Mouse (Mus musculus): Measurements from ENCODE around the gene Rbm8a2.
A peak's percentile ranks its signal among the peaks of the same experiment; 100 is the strongest.
"Not testable (repeated sequence)": the region's sequence is repeated elsewhere in the genome, so short reads cannot be mapped to it uniquely, and the experiment has no call there.

Gene Rbm8a2

DNA sequence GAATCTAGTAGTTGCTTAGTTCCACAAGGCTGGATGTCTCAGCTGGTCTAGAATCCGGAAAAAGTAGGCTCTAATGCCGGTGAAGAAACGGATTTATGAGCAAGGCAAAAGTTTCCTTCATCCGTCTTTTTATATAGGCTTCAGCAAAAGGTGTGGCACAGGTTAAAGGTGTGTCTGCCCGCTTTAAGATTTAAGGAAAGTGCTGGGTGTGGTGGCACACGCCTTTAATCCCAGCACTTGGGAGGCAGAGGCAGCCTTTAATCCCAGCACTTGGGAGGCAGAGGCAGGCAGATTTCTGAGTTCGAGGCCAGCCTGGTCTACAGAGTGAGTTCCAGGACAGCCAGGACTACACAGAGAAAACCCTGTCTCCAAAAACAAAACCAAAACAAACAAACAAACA, at the start of gene Rbm8a2:
Rbm8a2 (minus strand) TSS at position 101 of the 400 bp plus-strand sequence.
- DNase-seq (ENCODE audit: low spot score), result not testable (repeated sequence)

DNA sequence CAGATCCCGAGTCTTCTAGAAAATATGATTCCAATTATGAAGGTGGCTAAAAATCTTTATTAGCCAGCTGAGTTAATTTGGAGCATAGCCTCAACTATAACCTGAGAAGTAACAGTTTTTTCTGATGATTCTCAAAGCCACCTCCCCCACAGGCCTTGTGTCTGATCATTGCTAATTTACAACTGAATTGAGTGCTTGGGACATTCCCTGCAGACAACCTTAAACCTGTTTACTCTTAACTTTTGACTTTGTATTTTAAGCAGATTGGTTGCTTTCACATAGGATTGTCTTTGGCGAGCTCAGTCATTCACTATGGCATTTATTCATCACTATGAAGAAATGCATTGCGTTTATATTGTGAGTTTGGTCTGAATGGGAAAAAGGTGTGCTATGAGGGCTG, 49.5 kb upstream of the Rbm8a2 start:
- DNase-seq (ENCODE audit: low spot score), result no peak

DNA sequence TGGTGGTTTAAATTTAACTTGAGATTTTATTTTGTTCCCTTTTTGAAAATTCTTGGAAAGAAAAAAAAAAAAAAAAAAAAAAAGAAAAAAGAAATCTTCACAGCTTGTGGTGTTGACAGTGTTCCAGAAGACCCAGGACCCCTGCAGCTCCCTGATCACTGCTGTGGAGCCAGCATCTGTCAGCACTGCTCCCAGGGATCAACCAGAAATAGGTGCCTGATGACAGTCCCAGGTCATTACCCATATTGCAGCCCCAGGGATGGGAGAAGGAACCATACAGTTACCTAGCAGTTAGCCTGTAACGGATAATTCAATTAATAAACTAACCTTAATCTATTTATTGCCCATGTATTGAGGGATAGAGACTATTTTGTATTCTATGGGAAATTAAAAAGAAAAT, 45.6 kb upstream of the Rbm8a2 start:
- no peak for DNase-seq (ENCODE audit: low spot score)

DNA sequence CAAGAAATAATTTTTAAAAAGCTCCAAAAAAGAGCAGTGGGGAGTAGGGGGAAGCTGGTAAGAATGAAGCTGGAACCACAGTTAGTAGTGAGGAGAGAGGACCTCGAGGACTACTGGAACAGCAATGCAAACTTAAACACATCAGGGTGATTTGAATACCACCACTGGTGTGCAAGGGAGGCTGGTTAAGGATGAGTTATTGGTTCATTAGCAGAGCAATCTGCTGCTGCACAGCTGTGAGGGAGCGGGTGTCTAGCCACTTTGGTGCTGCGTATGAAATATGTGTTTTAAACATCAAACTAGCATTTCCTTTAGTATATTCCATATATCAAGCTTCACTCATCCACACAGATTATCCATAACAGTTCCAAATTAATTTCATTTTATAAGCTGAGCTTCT, 39.6 kb upstream of the Rbm8a2 start:
- no peak for DNase-seq (ENCODE audit: low spot score)

DNA sequence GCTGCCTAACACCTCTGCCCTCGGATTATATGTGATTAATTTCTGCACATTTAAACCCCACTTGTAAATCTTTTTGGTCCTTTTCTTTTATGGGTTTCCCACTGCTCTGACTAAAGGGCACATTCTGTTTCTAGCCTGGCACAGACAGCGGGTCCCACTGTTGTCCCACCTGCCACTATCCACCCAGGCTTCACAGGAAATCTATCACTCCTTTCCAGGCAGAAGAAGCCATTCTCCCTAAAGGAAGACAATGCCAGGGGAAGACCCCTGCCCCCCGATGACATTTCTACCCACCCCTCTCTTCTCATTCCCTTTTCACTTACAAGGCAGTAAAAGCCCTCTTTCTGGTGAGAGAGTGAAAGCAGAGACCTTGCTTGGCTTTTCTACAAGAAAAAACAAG, 37.2 kb upstream of the Rbm8a2 start:
- no peak for DNase-seq (ENCODE audit: low spot score)

DNA sequence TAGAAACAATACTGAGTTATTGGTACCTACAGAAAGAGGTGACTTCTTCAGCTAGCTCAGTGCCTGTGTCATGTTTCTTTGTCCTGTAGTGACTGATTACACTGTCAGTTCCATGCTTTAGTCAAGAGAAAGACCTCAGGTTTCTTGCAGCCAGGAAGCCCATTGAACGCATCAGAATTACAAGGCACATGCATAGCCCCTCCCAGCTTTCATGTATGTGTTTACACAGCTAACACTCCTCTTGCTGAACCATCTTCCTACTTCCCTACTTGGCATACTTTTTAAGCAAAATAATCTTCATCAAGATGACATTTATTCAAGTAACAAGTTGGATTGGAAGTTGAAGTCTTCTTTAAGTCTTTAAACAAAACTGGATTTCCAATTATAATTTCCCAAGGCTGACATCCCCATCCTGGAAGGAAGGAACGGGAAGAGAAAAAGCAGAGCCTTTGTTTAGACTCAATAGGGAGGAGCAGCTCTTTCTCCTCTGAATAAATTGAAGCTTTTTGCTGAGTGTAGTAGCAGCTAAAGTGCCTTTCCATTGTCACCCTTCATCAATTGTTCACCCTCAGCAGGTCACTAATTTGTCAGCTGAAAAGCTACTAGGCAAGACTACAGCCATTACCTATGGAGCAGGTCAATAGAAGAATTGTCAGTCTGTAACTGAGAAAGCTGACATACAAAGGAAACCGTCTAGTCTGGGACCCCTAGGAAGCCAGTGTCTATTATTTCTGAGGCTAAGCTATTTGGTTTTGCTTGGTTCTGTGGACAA, 34.8 kb upstream of the Rbm8a2 start:
- no peak for DNase-seq (ENCODE audit: low spot score)

DNA sequence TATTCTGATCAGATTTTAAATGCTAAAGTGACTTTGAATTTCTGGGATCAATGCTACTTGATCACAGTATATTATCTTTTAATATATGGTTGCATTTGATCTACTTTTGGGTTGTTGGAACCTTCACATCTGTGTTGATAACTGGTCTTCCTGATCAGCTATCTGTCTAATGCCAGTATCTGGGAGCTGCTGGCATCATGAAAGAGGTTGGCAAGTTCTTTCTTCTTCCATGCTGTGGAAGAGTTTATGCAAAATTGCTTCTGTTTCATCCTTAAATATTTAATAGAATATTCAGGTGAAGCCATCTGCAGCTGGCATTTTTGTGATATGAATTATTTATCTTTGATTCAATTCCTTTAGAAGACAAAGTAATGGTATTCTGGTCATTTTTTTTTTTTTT, 32.6 kb upstream of the Rbm8a2 start:
- DNase-seq (ENCODE audit: low spot score), result no peak

DNA sequence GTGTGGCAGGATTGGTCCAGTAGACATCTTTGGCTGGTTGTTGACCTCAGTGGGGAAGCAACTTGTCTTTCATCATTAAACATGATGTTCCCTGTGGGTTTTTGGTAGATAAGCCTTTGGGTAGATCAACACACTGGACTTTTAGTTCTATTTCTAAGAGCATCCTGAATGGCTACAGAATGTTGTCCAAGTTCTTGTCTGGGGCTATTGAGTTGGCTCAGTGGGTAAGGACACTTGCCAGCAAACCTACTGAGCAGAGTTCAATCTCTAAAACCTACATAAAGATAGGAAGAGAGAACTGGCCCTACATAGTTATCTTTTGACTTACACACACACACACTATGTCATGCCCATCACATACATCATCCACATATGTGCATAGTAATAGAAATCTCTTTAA, 32.2 kb upstream of the Rbm8a2 start:
- DNase-seq (ENCODE audit: low spot score), result no peak

DNA sequence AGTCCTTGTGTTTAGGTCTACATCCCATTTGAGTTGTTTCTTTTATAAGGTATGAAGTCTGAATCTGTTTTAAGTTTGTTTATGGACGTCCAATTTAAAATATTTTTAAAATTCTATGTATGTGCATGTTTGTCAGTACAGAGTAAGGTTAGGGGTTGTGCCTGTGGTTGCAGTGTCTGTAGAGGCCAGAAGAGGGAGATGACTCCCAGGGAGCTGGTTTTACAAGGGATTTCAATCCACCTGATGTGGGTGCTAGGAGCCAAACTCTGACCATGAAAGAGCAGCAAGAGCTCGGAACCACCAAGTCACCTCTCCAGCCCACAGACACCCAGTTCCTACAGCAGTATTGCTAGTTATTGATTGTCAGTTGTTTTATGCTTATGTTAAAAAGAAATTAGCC, 29.5 kb upstream of the Rbm8a2 start:
- no peak for DNase-seq (ENCODE audit: low spot score)

DNA sequence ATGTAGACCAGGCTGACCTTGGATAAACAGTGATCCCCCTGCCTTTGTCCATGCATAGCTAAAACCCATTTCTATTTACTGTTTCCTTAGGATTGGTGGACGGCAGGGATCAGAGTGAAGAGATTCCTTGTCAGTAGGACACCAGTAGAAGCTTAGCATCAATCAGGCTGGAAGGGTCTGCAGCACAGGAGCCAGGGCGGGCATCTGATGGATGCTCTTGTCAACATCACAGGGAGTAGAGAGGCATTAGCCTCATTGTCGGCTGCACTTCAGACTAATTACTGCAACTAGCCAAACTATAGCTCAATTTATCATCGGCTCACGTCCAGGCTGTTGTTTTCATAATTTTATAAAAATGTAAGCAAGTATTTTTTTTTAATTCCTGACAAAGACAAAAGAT, 21.7 kb upstream of the Rbm8a2 start:
- DNase-seq (ENCODE audit: low spot score), result no peak

DNA sequence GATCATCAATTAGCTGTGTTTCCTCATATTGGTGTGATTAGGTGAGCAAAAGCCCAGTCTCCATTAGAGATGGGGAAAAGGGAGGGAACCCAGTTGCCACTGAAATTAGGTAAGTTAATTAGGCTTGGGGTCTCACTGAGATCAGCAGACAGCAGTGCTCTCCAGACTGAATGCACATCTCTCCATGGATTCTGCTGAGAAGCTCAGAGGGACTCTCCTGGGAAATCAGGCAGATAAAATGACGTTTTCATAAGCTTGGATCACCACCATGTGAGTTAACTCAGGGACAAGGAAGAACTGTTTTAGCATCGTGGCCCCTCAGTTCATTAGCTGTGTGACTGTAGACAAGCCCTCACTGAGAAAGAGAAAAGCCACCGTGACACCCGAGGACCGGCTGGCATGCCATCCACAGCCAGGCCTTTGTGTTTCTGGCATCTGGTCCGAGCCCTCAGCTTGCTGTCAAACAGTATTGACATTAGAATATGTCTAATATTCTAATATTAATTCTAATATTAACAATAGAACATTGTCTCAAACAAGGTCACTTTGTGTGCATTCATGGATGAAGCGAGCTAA, 18.2 kb upstream of the Rbm8a2 start:
- DNase-seq (ENCODE audit: low spot score), result no peak

DNA sequence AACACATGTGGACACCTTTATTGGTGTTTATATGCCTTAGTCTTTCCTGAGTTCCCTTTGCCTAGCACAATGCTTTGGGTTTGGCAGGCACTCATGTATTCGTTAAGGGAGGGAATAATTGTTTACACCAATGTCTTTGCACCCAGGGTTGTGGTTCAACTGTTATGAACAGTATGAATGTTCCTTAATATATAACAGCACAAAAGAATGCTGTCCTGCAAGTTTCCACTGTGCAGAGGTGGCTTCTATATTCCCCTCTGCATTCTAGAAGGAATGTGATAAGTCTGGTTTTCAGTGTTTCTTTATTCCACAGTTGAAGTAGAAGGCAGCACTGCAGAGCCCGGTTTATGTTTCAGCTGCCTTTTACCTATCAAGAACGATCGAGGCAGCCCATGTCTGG, 10.0 kb upstream of the Rbm8a2 start:
- DNase-seq (ENCODE audit: low spot score), result peak; percentile 10

DNA sequence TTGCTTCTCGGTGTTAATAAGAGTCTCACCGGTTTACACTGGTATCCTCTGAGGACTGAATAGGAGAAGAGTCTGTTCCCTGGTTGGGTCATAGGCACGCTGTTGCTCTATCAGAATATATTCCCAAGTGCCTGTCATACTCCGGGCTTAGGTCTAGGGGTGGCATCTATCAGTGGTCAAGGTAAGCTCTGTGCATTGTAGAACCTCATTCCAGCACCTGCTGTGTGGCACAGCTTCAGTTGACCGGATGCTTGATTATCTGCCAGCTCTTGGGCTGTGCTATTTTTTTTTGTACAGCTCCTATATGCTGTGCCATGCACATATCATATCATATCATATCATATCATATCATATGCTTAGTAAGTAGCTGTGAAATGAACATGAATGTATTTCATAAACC, 9.5 kb upstream of the Rbm8a2 start:
- no peak for DNase-seq (ENCODE audit: low spot score)

DNA sequence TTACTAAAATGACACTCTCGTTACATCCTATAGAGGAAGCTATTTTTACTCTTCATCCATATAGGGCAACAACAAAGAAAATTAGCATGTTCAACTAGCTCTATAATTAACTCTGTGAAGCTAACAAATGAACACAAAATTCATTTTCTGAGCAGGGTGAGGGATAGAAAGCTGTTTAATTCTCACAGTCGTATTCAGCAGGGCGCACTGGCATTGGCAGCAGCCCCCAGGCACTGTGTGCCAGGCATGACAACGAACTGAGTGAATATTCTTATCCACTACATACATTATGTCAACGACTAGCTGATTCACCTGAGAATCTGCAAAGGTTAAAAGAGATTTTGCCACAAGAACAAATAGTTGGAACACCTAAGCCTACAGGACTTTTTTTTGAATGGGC, 8.2 kb downstream of the Rbm8a2 start:
- DNase-seq (ENCODE audit: low spot score), result no peak

DNA sequence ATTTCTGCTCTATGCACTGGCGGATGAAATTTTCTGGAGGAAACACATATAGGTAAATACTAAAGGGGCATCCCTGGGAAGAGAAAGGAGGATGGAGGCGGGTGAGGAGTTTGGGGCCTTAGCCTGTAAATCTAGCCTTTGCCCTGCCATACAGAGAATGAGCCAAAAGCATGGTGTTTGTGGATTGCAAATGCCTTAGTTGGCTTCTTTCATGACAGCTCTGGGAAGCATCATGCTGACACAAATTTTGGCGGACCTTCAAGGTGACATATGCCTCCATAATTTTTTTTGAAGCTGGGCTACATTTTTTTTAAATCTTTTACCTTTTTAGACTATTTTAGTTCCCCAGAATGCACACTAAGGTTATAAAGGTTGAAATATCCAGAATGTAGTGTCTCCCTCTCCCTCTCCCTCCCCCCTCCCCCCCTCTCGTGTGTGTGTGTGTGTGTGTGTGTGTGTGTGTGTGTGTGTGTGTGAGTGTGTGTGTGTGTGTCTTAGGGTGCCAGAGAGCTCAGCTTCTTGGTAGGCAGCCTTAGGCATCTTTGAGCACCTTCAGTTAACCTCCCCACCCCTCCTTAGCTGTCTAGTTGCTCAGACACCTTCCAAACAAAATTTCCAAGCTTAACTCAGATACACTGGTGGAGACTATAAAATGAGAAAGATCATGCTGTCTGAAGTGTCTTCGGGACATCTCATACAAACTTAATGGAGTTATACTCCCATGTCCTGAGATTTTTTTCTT, 11.7 kb downstream of the Rbm8a2 start:
- DNase-seq (ENCODE audit: low spot score), result no peak

DNA sequence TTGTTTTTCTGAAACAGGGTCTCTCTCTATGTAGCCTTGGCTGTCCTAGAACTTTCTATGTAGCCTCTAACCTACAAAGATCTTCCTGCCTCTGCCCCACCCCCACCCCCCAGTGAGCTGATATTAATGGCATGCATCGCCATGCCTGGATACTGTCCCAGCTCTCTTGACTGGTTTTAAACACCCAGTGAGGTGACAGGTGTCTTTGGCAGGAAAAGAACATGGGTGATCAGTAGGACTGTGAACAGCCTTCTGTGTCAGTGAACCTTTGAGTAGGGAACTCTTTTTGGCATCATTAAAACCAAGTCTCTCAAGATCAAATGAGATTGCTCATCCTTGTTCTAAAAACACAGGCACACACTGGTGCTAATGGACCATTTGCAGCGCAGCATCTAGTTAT, 17.1 kb downstream of the Rbm8a2 start:
- no peak for DNase-seq (ENCODE audit: low spot score)

DNA sequence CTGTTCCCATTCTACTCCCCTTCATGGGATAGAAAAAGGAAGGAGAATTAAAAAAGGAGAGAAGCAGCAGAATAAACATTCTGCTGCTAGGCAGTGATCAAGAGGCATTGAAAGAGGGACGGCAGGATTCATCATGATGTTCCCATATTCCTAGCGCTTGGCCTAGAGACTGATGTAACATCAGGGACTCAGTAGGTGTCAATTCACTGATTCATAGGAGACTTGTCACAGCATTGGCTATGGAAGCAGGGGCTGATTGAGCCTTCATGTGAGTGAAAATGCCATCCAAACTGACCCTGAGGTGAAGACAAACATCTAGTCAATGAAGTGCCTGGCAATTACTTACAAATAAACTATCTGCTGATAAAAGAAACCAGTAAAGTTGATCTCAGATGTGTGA, 28.1 kb downstream of the Rbm8a2 start:
- no peak for DNase-seq (ENCODE audit: low spot score)

DNA sequence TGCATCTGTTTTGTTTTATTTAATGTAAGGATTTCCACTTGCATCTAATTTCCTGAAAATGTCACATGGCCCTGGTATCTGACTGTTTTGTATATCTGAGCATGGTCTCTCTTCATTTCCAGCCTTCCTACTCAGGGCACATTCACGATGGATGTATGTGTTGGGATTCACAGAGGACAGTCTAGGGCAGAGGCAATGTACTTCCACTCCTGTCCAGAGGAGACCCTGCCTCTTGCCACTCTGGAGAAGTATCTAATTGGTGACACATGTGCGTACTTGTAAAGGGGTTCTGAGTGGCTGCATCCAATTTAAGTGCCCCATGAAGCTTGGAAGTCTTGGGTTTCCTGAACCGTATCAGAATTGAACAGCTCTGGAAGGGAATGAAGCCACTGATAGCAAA, 28.5 kb downstream of the Rbm8a2 start:
- no peak for DNase-seq (ENCODE audit: low spot score)

DNA sequence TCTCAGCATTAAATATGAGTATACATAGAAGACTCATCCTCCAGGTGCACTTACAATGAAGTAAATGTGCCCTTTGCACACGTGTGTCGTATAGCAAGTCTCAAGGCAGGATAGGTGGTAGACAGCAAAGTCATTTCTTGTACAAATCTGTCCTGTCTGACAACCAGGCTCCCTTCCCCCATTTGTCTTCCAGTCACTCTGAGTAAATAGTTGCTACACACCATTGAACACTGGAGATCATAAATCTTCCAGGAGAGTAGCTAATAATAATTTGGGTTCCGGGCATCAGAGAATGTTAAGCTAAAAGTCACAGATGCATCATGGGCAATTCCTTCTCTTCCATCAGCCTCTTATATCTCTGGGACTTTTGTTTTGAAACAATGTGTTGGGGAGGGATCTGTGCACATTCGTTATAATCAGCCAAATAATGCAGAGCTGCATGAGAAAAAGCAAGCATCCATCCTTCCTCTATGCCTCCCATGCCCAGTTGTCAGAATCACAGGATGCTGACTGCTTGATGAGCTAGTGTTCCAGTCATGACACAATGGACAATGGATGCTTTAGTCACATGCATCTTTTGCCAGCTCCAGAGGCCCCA, 32.1 kb downstream of the Rbm8a2 start:
- no peak for DNase-seq (ENCODE audit: low spot score)

DNA sequence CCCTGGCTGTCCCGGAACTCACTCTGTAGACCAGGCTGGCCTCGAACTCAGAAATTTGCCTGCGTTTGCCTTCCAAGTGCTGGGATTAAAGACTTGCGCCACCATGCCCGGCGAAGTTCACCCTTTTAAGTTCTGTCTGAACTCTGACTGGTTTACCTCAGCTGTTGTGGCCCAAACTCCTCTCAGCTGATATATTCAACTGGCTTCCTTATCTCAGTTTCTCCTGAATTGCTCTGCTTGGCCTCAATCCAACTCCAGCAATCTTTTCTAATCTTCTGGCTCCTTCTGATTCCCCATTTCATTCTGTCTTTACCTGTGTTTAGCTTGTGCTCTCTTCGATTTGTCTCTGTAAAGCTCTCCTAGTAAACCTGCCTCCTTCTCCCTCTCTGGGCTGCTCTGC, 35.7 kb downstream of the Rbm8a2 start:
- no peak for DNase-seq (ENCODE audit: low spot score)

DNA sequence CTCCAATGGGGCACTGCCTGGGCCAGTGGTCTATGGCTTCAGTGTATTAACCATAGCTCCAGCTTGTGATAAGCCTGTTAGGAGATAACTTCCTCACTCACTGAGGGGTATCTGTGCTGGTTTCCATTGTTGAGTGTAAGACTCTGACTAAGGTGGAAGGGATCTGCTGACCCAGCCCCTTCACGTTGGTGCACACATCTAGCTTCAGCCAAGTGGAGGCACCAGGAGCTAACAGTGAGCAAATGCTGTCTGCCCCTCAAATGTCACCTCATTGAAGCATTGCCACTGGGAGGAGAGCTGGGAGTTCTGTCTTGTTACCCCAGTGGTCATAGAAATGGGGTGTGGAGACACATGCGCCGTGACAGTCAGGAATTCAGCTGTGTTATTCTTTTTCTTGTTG, 40.2 kb downstream of the Rbm8a2 start:
- no peak for DNase-seq (ENCODE audit: low spot score)

DNA sequence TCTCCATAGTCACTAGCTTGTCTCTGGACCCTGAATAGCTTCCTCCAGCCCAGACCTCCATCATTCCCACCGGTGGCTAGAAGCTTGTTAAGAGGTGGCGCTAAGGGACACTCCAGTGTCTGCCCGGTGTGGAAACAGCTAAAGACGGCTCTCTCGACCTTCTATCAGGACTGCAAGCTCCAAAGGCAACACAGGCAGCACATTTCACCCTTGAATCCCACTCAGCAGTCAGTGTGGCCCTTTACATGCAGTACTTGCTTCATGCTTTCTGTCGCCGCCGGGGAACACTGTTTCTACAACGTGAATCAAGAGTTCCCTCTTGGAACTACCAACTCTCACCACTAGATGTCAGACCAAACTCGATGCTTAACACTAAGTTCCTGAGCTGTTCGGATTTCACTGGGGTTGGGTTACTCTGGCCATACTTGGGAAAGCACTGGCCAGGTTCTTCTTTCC, 42.6 kb downstream of the Rbm8a2 start:
- peak; percentile 52 for DNase-seq (ENCODE audit: low spot score)

DNA sequence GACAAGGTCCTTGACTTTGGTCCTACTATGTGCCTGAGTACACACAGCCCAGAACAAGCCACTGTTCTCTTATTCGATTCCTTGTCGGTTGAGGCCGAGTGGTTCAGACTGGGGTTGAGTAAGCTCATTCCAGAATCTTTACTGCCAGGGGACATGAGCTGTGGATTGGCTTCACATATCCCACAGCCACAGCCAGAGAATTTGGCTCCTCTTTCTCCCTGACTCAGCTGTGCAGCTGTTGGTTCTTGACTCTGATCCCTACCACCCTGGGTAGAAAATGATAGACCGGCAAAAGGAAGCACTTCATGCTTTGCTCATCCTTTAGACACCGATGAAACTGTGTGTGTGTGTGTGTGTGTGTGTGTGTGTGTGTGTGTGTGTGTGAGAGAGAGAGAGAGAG, 47.5 kb downstream of the Rbm8a2 start:
- DNase-seq (ENCODE audit: low spot score), result no peak

Measured in lung, postnatal 25 days (tissue).